Mouse (Mus musculus) heart, adult 2 months (tissue): ENCODE measurements at regions not wholly inside any gene's neighbourhood (a gene's known extent, or its start where the extent isn't known, plus 50 kb on each side); places are given as distances from the start of the nearest gene placed in this dataset.

Source experiments
- DNase-seq, 2 experiments: peaks; one replicate each; pipeline ENCODE4 v3.0.0; 2021
- H3K27ac ChIP-seq: fragments of 200-600 bp; 2 replicates; pipeline ENCODE4 v1.8.1; 2022
- H3K27me3 ChIP-seq: fragments of 200-500 bp; 2 replicates; pipeline ENCODE4 v1.6.1; 2012; ENCODE audit warnings: mild to moderate bottlenecking, low read length, inconsistent platforms, mixed read lengths; ENCODE audit not compliant: control insufficient read depth, insufficient read depth
- H3K36me3 ChIP-seq: fragments of 200-500 bp; 2 replicates; pipeline ENCODE4 v1.6.1; 2012; ENCODE audit warnings: low read length, inconsistent platforms; ENCODE audit not compliant: control insufficient read depth, insufficient read depth
- H3K4me1 ChIP-seq: fragments of 200-500 bp; 2 replicates; pipeline ENCODE4 v1.6.1; 2011; ENCODE audit warnings: low read length; ENCODE audit not compliant: control insufficient read depth, insufficient read depth
- H3K4me3 ChIP-seq: fragments of 200-600 bp; 2 replicates; pipeline ENCODE4 v1.8.1; 2022
- H3K79me2 ChIP-seq: fragments of 200-500 bp; replicated peaks from 2 replicates; pipeline ENCODE4 v1.6.1; 2012; ENCODE audit warnings: mild to moderate bottlenecking, inconsistent platforms, low read length, moderate library complexity, mixed read lengths; ENCODE audit not compliant: control insufficient read depth, insufficient read depth
- H3K9ac ChIP-seq: fragments of 200-500 bp; 2 replicates; pipeline ENCODE4 v1.6.1; 2012; ENCODE audit warnings: low read depth, mild to moderate bottlenecking, control low read depth, inconsistent platforms, low read length, mixed read lengths
- CTCF ChIP-seq: fragments of 200-600 bp; IDR thresholded peaks from 2 replicates; pipeline ENCODE4 v1.8.1; 2022; ENCODE audit warnings: antibody characterized with exemption, mild to moderate bottlenecking, moderate library complexity
- EP300 ChIP-seq: fragments of 200-500 bp; IDR thresholded peaks from 2 replicates; pipeline ENCODE4 v1.6.1; 2011; ENCODE audit warnings: low read depth, low read length, control low read depth; ENCODE audit not compliant: insufficient read depth
- POLR2A ChIP-seq: fragments of 200-500 bp; IDR thresholded peaks from 2 replicates; pipeline ENCODE4 v1.6.1; 2011; ENCODE audit warnings: mild to moderate bottlenecking, low read depth, low read length, control low read depth; ENCODE audit not compliant: insufficient read depth
- WGBS: fragments of 180-500 bp; shearing (Covaris S2); methylation state at CpG from one replicate; pipeline ENCODE4 v1.1.7; 2018; 5-methylcytosine and 5-hydroxymethylcytosine counted together
- intact Hi-C: fragments of 180-260 bp; cut with DNase I; formaldehyde crosslinking; loops from one replicate; pipeline ENCODE4 v1.15.1; 2025

- H3K36me3 ChIP-seq = no peaks in the 10 kb centered on the region
- H3K27ac ChIP-seq = no peak overlapping the region
- H3K4me1 ChIP-seq = no peaks in the 10 kb centered on the region
- H3K9ac ChIP-seq = no peak overlapping the region
- no peaks in the 10 kb centered on the region for H3K79me2 ChIP-seq
- 45% methylated on average over 2 of the region's 2 CpGs for WGBS
- no peak for DNase-seq
- TF ChIP-seq EP300 (no peak), CTCF (no peak), POLR2A (no peak)
- no peak overlapping the region for H3K4me3 ChIP-seq
- H3K27me3 ChIP-seq = no peaks in the 10 kb centered on the region
- intact Hi-C loops = no loop called here
These were observed 274.6 kb downstream of the Rnf152 start for GRCm38 (mm10) chr1:105081942-105082341.

GRCm38 (mm10) chr1:105079437-105079836 lies 277.1 kb downstream of the Rnf152 start:
- WGBS = 85% methylated on average over 5 of the region's 5 CpGs
- no peaks in the 10 kb centered on the region for H3K79me2 ChIP-seq
- H3K4me1 ChIP-seq = no peaks in the 10 kb centered on the region
- TF ChIP-seq CTCF (no peak), EP300 (no peak), POLR2A (no peak)
- H3K27me3 ChIP-seq = no peaks in the 10 kb centered on the region
- H3K36me3 ChIP-seq = no peaks in the 10 kb centered on the region
- H3K4me3 ChIP-seq = no peak overlapping the region
- no peak overlapping the region for H3K27ac ChIP-seq
- H3K9ac ChIP-seq = no peak overlapping the region
- DNase-seq = no peak
- intact Hi-C loops = no loop called here

GRCm38 (mm10) chr1:105075728-105076127 lies 280.8 kb downstream of the Rnf152 start:
- H3K9ac ChIP-seq = no peak overlapping the region

GRCm38 (mm10) chr1:105074326-105074725 lies 282.2 kb downstream of the Rnf152 start:
- WGBS = 55% methylated on average over 1 of the region's 1 CpGs
- Histone ChIP-seq H3K4me3 (no peak overlapping the region), H3K9ac (no peak overlapping the region), H3K79me2 (no peaks in the 10 kb centered on the region), H3K27ac (no peak overlapping the region), H3K36me3 (no peaks in the 10 kb centered on the region), H3K27me3 (no peaks in the 10 kb centered on the region), H3K4me1 (no peaks in the 10 kb centered on the region)
- no peak for DNase-seq
- TF ChIP-seq POLR2A (no peak), EP300 (no peak), CTCF (no peak)
- intact Hi-C loops = no loop called here

More at GRCm38 (mm10) chr1:105075728-105076127, 280.8 kb downstream of the Rnf152 start:
- intact Hi-C loops = no loop called here
- Histone ChIP-seq H3K36me3 (no peaks in the 10 kb centered on the region), H3K4me3 (no peak overlapping the region), H3K27me3 (no peaks in the 10 kb centered on the region), H3K79me2 (no peaks in the 10 kb centered on the region), H3K27ac (no peak overlapping the region), H3K4me1 (no peaks in the 10 kb centered on the region)
- 96% methylated on average over 3 of the region's 3 CpGs for WGBS
- no peak for TF ChIP-seq POLR2A
- no peak for TF ChIP-seq EP300
- no peak for TF ChIP-seq CTCF
- no peak for DNase-seq

GRCm38 (mm10) chr1:105070661-105071455 lies 285.7 kb downstream of the Rnf152 start:
- H3K27me3 ChIP-seq = no peaks in the 10 kb centered on the region
- intact Hi-C loops = no loop called here
- H3K79me2 ChIP-seq = no peaks in the 10 kb centered on the region
- DNase-seq = no peak
- WGBS = 60% methylated on average over 3 of the region's 3 CpGs
- H3K27ac ChIP-seq = no peak overlapping the region
- TF ChIP-seq CTCF (no peak), EP300 (no peak), POLR2A (no peak)
- H3K36me3 ChIP-seq = no peaks in the 10 kb centered on the region
- no peak overlapping the region for H3K4me3 ChIP-seq
- no peak overlapping the region for H3K9ac ChIP-seq
- no peaks in the 10 kb centered on the region for H3K4me1 ChIP-seq

- Histone ChIP-seq H3K4me3 (no peak overlapping the region), H3K9ac (no peak overlapping the region), H3K27ac (no peak overlapping the region), H3K4me1 (no peaks in the 10 kb centered on the region), H3K36me3 (no peaks in the 10 kb centered on the region), H3K27me3 (no peaks in the 10 kb centered on the region), H3K79me2 (no peaks in the 10 kb centered on the region)
- no peak for DNase-seq
- no peak for TF ChIP-seq EP300
- no peak for TF ChIP-seq POLR2A
- no peak for TF ChIP-seq CTCF
- intact Hi-C loops = no loop called here
- WGBS = 69% methylated on average over 4 of the region's 4 CpGs
These were observed 288.6 kb downstream of the Rnf152 start for GRCm38 (mm10) chr1:105067902-105068301.
